Mouse (Mus musculus) hematopoietic stem cell, adult 5-6 weeks (primary cell): ENCODE results near the gene Igfbpl1. TPM values are rescaled to one million over a fixed set of nuclear protein-coding genes. Genes with fewer than 3 reads are reported as not detected.

Source experiments
- ATAC-seq, 2 experiments: fragments of 125-278 bp in 1 of 2; replicated peaks in 1 of 2; 2 replicates each; pipeline ENCODE4 v1.8.0; 2016 to 2017; ENCODE audit warnings: inconsistent platforms in 2 of 2, mild to moderate bottlenecking in 2 of 2, moderate number of reproducible peaks in 2 of 2, low read depth in 1 of 2, moderate TSS enrichment in 1 of 2; ENCODE audit not compliant: low FRiP score in 2 of 2, poor library complexity in 2 of 2, severe bottlenecking in 2 of 2, insufficient read depth in 1 of 2, low TSS enrichment in 1 of 2
- total RNA-seq: library from RNA; stranded (forward); fragments of 172-1452, 232-1000 nt; gene quantifications from 2 replicates; pipeline ENCODE4 v1.2.3, GENCODE M21; 2017

The Igfbpl1 gene
- total RNA-seq, 1 experiment from 2014 or later, result not detected

GRCm38 (mm10) chr4:45789263-45789958 lies 37.3 kb downstream of the Igfbpl1 start:
- 0 out of 4 replicates have a peak, but pooled peaks of 1 of the 2 experiments have one; percentile 18 for ATAC-seq

- ATAC-seq, result peak in 1 of 2 experiments; percentile 17; a peak in 1 of 4 replicates
Observed at GRCm38 (mm10) chr4:45788446-45789081, 38.2 kb downstream of the Igfbpl1 start.

GRCm38 (mm10) chr4:45786674-45787073 lies 40.0 kb downstream of the Igfbpl1 start:
- ATAC-seq, result no peak

- ATAC-seq, result no peak
Observed at GRCm38 (mm10) chr4:45785959-45786358, 40.8 kb downstream of the Igfbpl1 start.

GRCm38 (mm10) chr4:45783671-45784070 lies 43.1 kb downstream of the Igfbpl1 start:
- no peak for ATAC-seq

- peak in 1 of 2 experiments; percentile 37; a peak in 1 of 4 replicates for ATAC-seq
Observed at GRCm38 (mm10) chr4:45771619-45772018, 55.1 kb downstream of the Igfbpl1 start.

- no peak for ATAC-seq
Observed at GRCm38 (mm10) chr4:45771173-45771572, 55.5 kb downstream of the Igfbpl1 start.

GRCm38 (mm10) chr4:45770638-45771033 lies 56.1 kb downstream of the Igfbpl1 start:
- ATAC-seq, result no peak

- ATAC-seq, result no peak
Observed at GRCm38 (mm10) chr4:45769791-45770637, 56.7 kb downstream of the Igfbpl1 start.

GRCm38 (mm10) chr4:45769141-45769540 lies 57.6 kb downstream of the Igfbpl1 start:
- ATAC-seq, result no peak

GRCm38 (mm10) chr4:45767891-45768558 lies 58.7 kb downstream of the Igfbpl1 start:
- ATAC-seq, result no peak

- ATAC-seq, result no peak
Observed at GRCm38 (mm10) chr4:45766774-45767173, 59.9 kb downstream of the Igfbpl1 start.

GRCm38 (mm10) chr4:45765565-45766201 lies 61.0 kb downstream of the Igfbpl1 start:
- no peak for ATAC-seq

GRCm38 (mm10) chr4:45765121-45765564 lies 61.6 kb downstream of the Igfbpl1 start:
- no peak for ATAC-seq

- peak; percentile 13 to 26; a peak in 1 of 4 replicates for ATAC-seq
Observed at GRCm38 (mm10) chr4:45764141-45764494, 62.6 kb downstream of the Igfbpl1 start.

GRCm38 (mm10) chr4:45763288-45764140 lies 63.2 kb downstream of the Igfbpl1 start:
- ATAC-seq, result peak in 1 of 2 experiments; percentile 14; a peak in 1 of 4 replicates
